Mouse (Mus musculus): ENCODE measurements around the gene BC055324. TPM values are rescaled to one million over a fixed set of nuclear protein-coding genes. Genes with fewer than 3 reads are reported as not detected.

The BC055324 gene
- polyA plus RNA-seq, 1 experiment: 69.3 TPM

GRCm38 (mm10) chr1:163930458-163930794 is 64.2 kb downstream of the BC055324 start:
- Histone ChIP-seq H3K4me3 (ENCODE audit: low read depth, low read length) (peak overlapping the region; percentile 100), H3K27ac (ENCODE audit: insufficient read depth, low read length) (no peak overlapping the region), H3K9me3 (replicated peaks; ENCODE audit: control insufficient read depth, insufficient read depth, low read length, poor library complexity, severe bottlenecking) (no peaks in the 10 kb centered on the region), H3K9ac (ENCODE audit: low read depth, poor library complexity, severe bottlenecking) (peak overlapping the region; percentile 96), H3K27me3 (ENCODE audit: control insufficient read depth, insufficient read depth, low read length, poor library complexity, severe bottlenecking) (no peaks in the 10 kb centered on the region), H3K4me1 (ENCODE audit: control insufficient read depth, insufficient read depth, low read length) (no peaks in the 10 kb centered on the region), H3K36me3 (ENCODE audit: control insufficient read depth, insufficient read depth, low read length, poor library complexity, severe bottlenecking) (peaks cover 14% of the 10 kb centered on the region)
- no peak for TF ChIP-seq POLR2A (IDR thresholded peaks at IDR 0.05; ENCODE audit: insufficient read depth, low read length)
- TF ChIP-seq EP300 (IDR thresholded peaks at IDR 0.05; ENCODE audit: insufficient read depth, low read depth, low read length): no peak
- TF ChIP-seq CTCF (IDR thresholded peaks at IDR 0.05; ENCODE audit: low read depth, low read length): no peak

- peaks cover 12% of the 10 kb centered on the region for H3K36me3 ChIP-seq (ENCODE audit: control insufficient read depth, insufficient read depth, low read length, poor library complexity, severe bottlenecking)
- H3K9ac ChIP-seq (ENCODE audit: low read depth, poor library complexity, severe bottlenecking): peak overlapping the region; percentile 96
- H3K4me3 ChIP-seq (ENCODE audit: low read depth, low read length): peak overlapping the region; percentile 100
- H3K27me3 ChIP-seq (ENCODE audit: control insufficient read depth, insufficient read depth, low read length, poor library complexity, severe bottlenecking): no peaks in the 10 kb centered on the region
- no peaks in the 10 kb centered on the region for H3K9me3 ChIP-seq (replicated peaks; ENCODE audit: control insufficient read depth, insufficient read depth, low read length, poor library complexity, severe bottlenecking)
- no peaks in the 10 kb centered on the region for H3K4me1 ChIP-seq (ENCODE audit: control insufficient read depth, insufficient read depth, low read length)
- no peak overlapping the region for H3K27ac ChIP-seq (ENCODE audit: insufficient read depth, low read length)
- no peak for TF ChIP-seq EP300 (IDR thresholded peaks at IDR 0.05; ENCODE audit: insufficient read depth, low read depth, low read length)
- TF ChIP-seq CTCF (IDR thresholded peaks at IDR 0.05; ENCODE audit: low read depth, low read length): no peak
- TF ChIP-seq POLR2A (IDR thresholded peaks at IDR 0.05; ENCODE audit: insufficient read depth, low read length): no peak
Measured at GRCm38 (mm10) chr1:163929636-163930457, 64.7 kb downstream of the BC055324 start.

- TF ChIP-seq EP300 (IDR thresholded peaks at IDR 0.05; ENCODE audit: insufficient read depth, low read depth, low read length): no peak
- TF ChIP-seq POLR2A (IDR thresholded peaks at IDR 0.05; ENCODE audit: insufficient read depth, low read length): no peak
- TF ChIP-seq CTCF (IDR thresholded peaks at IDR 0.05; ENCODE audit: low read depth, low read length): no peak
- Histone ChIP-seq H3K4me1 (ENCODE audit: control insufficient read depth, insufficient read depth, low read length) (no peaks in the 10 kb centered on the region), H3K27ac (ENCODE audit: insufficient read depth, low read length) (no peak within 1 kb of the TSS), H3K9ac (ENCODE audit: low read depth, poor library complexity, severe bottlenecking) (peak within 1 kb of the TSS; percentile 96), H3K27me3 (ENCODE audit: control insufficient read depth, insufficient read depth, low read length, poor library complexity, severe bottlenecking) (no peaks in the 10 kb centered on the region), H3K36me3 (ENCODE audit: control insufficient read depth, insufficient read depth, low read length, poor library complexity, severe bottlenecking) (peaks cover 3% of the 10 kb centered on the region; the same call in 1 of the 2 replicates), H3K9me3 (replicated peaks; ENCODE audit: control insufficient read depth, insufficient read depth, low read length, poor library complexity, severe bottlenecking) (no peaks in the 10 kb centered on the region), H3K4me3 (ENCODE audit: low read depth, low read length) (peak within 1 kb of the TSS; percentile 100)
Measured at GRCm38 (mm10) chr1:163928846-163929245, 65.8 kb downstream of the BC055324 start, which contains the start of gene Scyl3. Gene Scyl3, plus strand, starts transcription at chr1:163929100.

- Histone ChIP-seq H3K27me3 (ENCODE audit: control insufficient read depth, insufficient read depth, low read length, poor library complexity, severe bottlenecking) (no peaks in the 10 kb centered on the region), H3K27ac (ENCODE audit: insufficient read depth, low read length) (no peak overlapping the region), H3K9ac (ENCODE audit: low read depth, poor library complexity, severe bottlenecking) (no peak overlapping the region), H3K4me3 (ENCODE audit: low read depth, low read length) (no peak overlapping the region), H3K9me3 (replicated peaks; ENCODE audit: control insufficient read depth, insufficient read depth, low read length, poor library complexity, severe bottlenecking) (no peaks in the 10 kb centered on the region), H3K4me1 (ENCODE audit: control insufficient read depth, insufficient read depth, low read length) (no peaks in the 10 kb centered on the region), H3K36me3 (ENCODE audit: control insufficient read depth, insufficient read depth, low read length, poor library complexity, severe bottlenecking) (no peaks in the 10 kb centered on the region)
- TF ChIP-seq EP300 (IDR thresholded peaks at IDR 0.05; ENCODE audit: insufficient read depth, low read depth, low read length): no peak
- no peak for TF ChIP-seq POLR2A (IDR thresholded peaks at IDR 0.05; ENCODE audit: insufficient read depth, low read length)
- no peak for TF ChIP-seq CTCF (IDR thresholded peaks at IDR 0.05; ENCODE audit: low read depth, low read length)
Measured at GRCm38 (mm10) chr1:163924093-163924492, 70.5 kb downstream of the BC055324 start.

- Histone ChIP-seq H3K9ac (ENCODE audit: low read depth, poor library complexity, severe bottlenecking) (no peak overlapping the region), H3K9me3 (replicated peaks; ENCODE audit: control insufficient read depth, insufficient read depth, low read length, poor library complexity, severe bottlenecking) (no peaks in the 10 kb centered on the region), H3K36me3 (ENCODE audit: control insufficient read depth, insufficient read depth, low read length, poor library complexity, severe bottlenecking) (no peaks in the 10 kb centered on the region), H3K4me3 (ENCODE audit: low read depth, low read length) (no peak overlapping the region), H3K4me1 (ENCODE audit: control insufficient read depth, insufficient read depth, low read length) (no peaks in the 10 kb centered on the region), H3K27me3 (ENCODE audit: control insufficient read depth, insufficient read depth, low read length, poor library complexity, severe bottlenecking) (no peaks in the 10 kb centered on the region), H3K27ac (ENCODE audit: insufficient read depth, low read length) (no peak overlapping the region)
- TF ChIP-seq EP300 (IDR thresholded peaks at IDR 0.05; ENCODE audit: insufficient read depth, low read depth, low read length) (no peak), CTCF (IDR thresholded peaks at IDR 0.05; ENCODE audit: low read depth, low read length) (no peak), POLR2A (IDR thresholded peaks at IDR 0.05; ENCODE audit: insufficient read depth, low read length) (no peak)
Measured at GRCm38 (mm10) chr1:163917349-163918160, 77.0 kb downstream of the BC055324 start.
